Mouse (Mus musculus) urinary bladder, adult 18-20 months (tissue): ENCODE data around the gene Tesc.

Experiments used
- DNase-seq, 2 experiments: peaks; one replicate each; pipeline ENCODE4 v3.0.0; 2022; ENCODE audit warnings: low spot score in 2 of 2, mixed read lengths in 2 of 2

The Tesc gene

GRCm38 (mm10) chr5:118015028-118015427 lies 12.5 kb upstream of the Tesc start:
- DNase-seq: no peak

- DNase-seq: no peak
Measured at GRCm38 (mm10) chr5:118015669-118016068, 11.9 kb upstream of the Tesc start.

- no peak for DNase-seq
Measured at GRCm38 (mm10) chr5:118017527-118017926, 10.0 kb upstream of the Tesc start.

GRCm38 (mm10) chr5:118019905-118020304 lies 7.6 kb upstream of the Tesc start:
- no peak for DNase-seq

- no peak for DNase-seq
Measured at GRCm38 (mm10) chr5:118023053-118023452, 4.5 kb upstream of the Tesc start.

- no peak for DNase-seq
Measured at GRCm38 (mm10) chr5:118025880-118026279, 1.7 kb upstream of the Tesc start.

GRCm38 (mm10) chr5:118026343-118026742 lies 1.2 kb upstream of the Tesc start:
- no peak for DNase-seq

GRCm38 (mm10) chr5:118027101-118027697 lies 344 bp upstream of the Tesc start:
- DNase-seq: no peak

- DNase-seq: no peak
Measured at GRCm38 (mm10) chr5:118028191-118029034, 870 bp downstream of the Tesc start.

GRCm38 (mm10) chr5:118029035-118029408 lies 1.5 kb downstream of the Tesc start:
- no peak for DNase-seq

- DNase-seq: no peak
Measured at GRCm38 (mm10) chr5:118029420-118029819, 1.9 kb downstream of the Tesc start.

- DNase-seq: no peak
Measured at GRCm38 (mm10) chr5:118030022-118030675, 2.6 kb downstream of the Tesc start.

GRCm38 (mm10) chr5:118031059-118031458 lies 3.5 kb downstream of the Tesc start:
- no peak for DNase-seq

GRCm38 (mm10) chr5:118031508-118031907 lies 4.0 kb downstream of the Tesc start:
- DNase-seq: no peak

GRCm38 (mm10) chr5:118033328-118033727 lies 5.8 kb downstream of the Tesc start:
- DNase-seq: no peak

GRCm38 (mm10) chr5:118033740-118034139 lies 6.2 kb downstream of the Tesc start:
- DNase-seq: no peak

- no peak for DNase-seq
Measured at GRCm38 (mm10) chr5:118034632-118035031, 7.1 kb downstream of the Tesc start.

- DNase-seq: no peak
Measured at GRCm38 (mm10) chr5:118035786-118036185, 8.2 kb downstream of the Tesc start.

- no peak for DNase-seq
Measured at GRCm38 (mm10) chr5:118036888-118037797, 9.6 kb downstream of the Tesc start.

GRCm38 (mm10) chr5:118037798-118038484 lies 10.4 kb downstream of the Tesc start:
- DNase-seq: no peak

- DNase-seq: no peak
Measured at GRCm38 (mm10) chr5:118039241-118039668, 11.7 kb downstream of the Tesc start.
